Mouse (Mus musculus) heart, adult 2 months (tissue): Measurements from ENCODE around the gene Psmg4. TPM values are rescaled to one million over a fixed set of nuclear protein-coding genes. Genes with fewer than 3 reads are reported as not detected.

Experiments
- DNase-seq, 2 experiments: peaks; one replicate each; pipeline ENCODE4 v3.0.0; 2021
- H3K27ac ChIP-seq: fragments of 200-600 bp; 2 replicates; pipeline ENCODE4 v1.8.1; 2022
- H3K27me3 ChIP-seq: fragments of 200-500 bp; 2 replicates; pipeline ENCODE4 v1.6.1; 2012; ENCODE audit warnings: mild to moderate bottlenecking, low read length, inconsistent platforms, mixed read lengths; ENCODE audit not compliant: control insufficient read depth, insufficient read depth
- H3K36me3 ChIP-seq: fragments of 200-500 bp; 2 replicates; pipeline ENCODE4 v1.6.1; 2012; ENCODE audit warnings: low read length, inconsistent platforms; ENCODE audit not compliant: control insufficient read depth, insufficient read depth
- H3K4me1 ChIP-seq: fragments of 200-500 bp; 2 replicates; pipeline ENCODE4 v1.6.1; 2011; ENCODE audit warnings: low read length; ENCODE audit not compliant: control insufficient read depth, insufficient read depth
- H3K4me3 ChIP-seq: fragments of 200-600 bp; 2 replicates; pipeline ENCODE4 v1.8.1; 2022
- H3K79me2 ChIP-seq: fragments of 200-500 bp; replicated peaks from 2 replicates; pipeline ENCODE4 v1.6.1; 2012; ENCODE audit warnings: mild to moderate bottlenecking, inconsistent platforms, low read length, moderate library complexity, mixed read lengths; ENCODE audit not compliant: control insufficient read depth, insufficient read depth
- H3K9ac ChIP-seq: fragments of 200-500 bp; 2 replicates; pipeline ENCODE4 v1.6.1; 2012; ENCODE audit warnings: low read depth, mild to moderate bottlenecking, control low read depth, inconsistent platforms, low read length, mixed read lengths
- CTCF ChIP-seq: fragments of 200-600 bp; IDR thresholded peaks from 2 replicates; pipeline ENCODE4 v1.8.1; 2022; ENCODE audit warnings: antibody characterized with exemption, mild to moderate bottlenecking, moderate library complexity
- EP300 ChIP-seq: fragments of 200-500 bp; IDR thresholded peaks from 2 replicates; pipeline ENCODE4 v1.6.1; 2011; ENCODE audit warnings: low read depth, low read length, control low read depth; ENCODE audit not compliant: insufficient read depth
- POLR2A ChIP-seq: fragments of 200-500 bp; IDR thresholded peaks from 2 replicates; pipeline ENCODE4 v1.6.1; 2011; ENCODE audit warnings: mild to moderate bottlenecking, low read depth, low read length, control low read depth; ENCODE audit not compliant: insufficient read depth
- WGBS: fragments of 180-500 bp; shearing (Covaris S2); methylation state at CpG from one replicate; pipeline ENCODE4 v1.1.7; 2018; 5-methylcytosine and 5-hydroxymethylcytosine counted together
- intact Hi-C: fragments of 180-260 bp; cut with DNase I; formaldehyde crosslinking; loops from one replicate; pipeline ENCODE4 v1.15.1; 2025
- polyA plus RNA-seq: library from polyadenylated mRNA; depleted of rRNA; stranded (reverse); fragments of >200 nt; gene quantifications from 2 replicates; pipeline ENCODE4 v1.2.3, GENCODE M21; 2012
- total RNA-seq, 2 experiments: library from RNA; stranded (reverse); gene quantifications; 2 replicates each; pipeline ENCODE4 v1.2.3; 2021

Gene Psmg4
- total and polyA plus RNA-seq, 3 experiments: 23.1 to 51.2 (median 29.0) TPM

GRCm38 (mm10) chr13:34136605-34137004, 26.2 kb upstream of the Psmg4 start:
- no peaks in the 10 kb centered on the region for H3K36me3 ChIP-seq
- no peak for TF ChIP-seq CTCF
- no peak for TF ChIP-seq EP300
- no peak for TF ChIP-seq POLR2A
- no peak overlapping the region for H3K27ac ChIP-seq
- DNase-seq: peak in 1 of 2 experiments; percentile 32
- H3K27me3 ChIP-seq: no peaks in the 10 kb centered on the region
- no peak overlapping the region for H3K4me3 ChIP-seq
- no peak overlapping the region for H3K9ac ChIP-seq
- intact Hi-C loops: no loop called here
- H3K79me2 ChIP-seq: no peaks in the 10 kb centered on the region
- WGBS: 79% methylated on average over 7 of the region's 7 CpGs
- H3K4me1 ChIP-seq: no peaks in the 10 kb centered on the region; the same call in 1 of the 2 replicates

- 79% methylated on average over 5 of the region's 5 CpGs for WGBS
- no peak for TF ChIP-seq CTCF
- TF ChIP-seq POLR2A: no peak
- no peak for TF ChIP-seq EP300
Measured at GRCm38 (mm10) chr13:34143389-34143788, 19.4 kb upstream of the Psmg4 start.

GRCm38 (mm10) chr13:34146916-34147315, 15.8 kb upstream of the Psmg4 start:
- Histone ChIP-seq H3K4me3 (no peak overlapping the region), H3K9ac (no peak overlapping the region), H3K4me1 (peaks cover 7% of the 10 kb centered on the region), H3K36me3 (no peaks in the 10 kb centered on the region), H3K27ac (no peak overlapping the region), H3K27me3 (no peaks in the 10 kb centered on the region), H3K79me2 (no peaks in the 10 kb centered on the region)
- DNase-seq: no peak
- intact Hi-C loops: no loop called here
- TF ChIP-seq CTCF (peak; percentile 23), EP300 (no peak)
- 79% methylated on average over 3 of the region's 3 CpGs for WGBS

More at GRCm38 (mm10) chr13:34143389-34143788, 19.4 kb upstream of the Psmg4 start:
- no peak overlapping the region for H3K27ac ChIP-seq
- no peaks in the 10 kb centered on the region for H3K27me3 ChIP-seq
- no peaks in the 10 kb centered on the region for H3K79me2 ChIP-seq
- H3K36me3 ChIP-seq: no peaks in the 10 kb centered on the region
- no peak overlapping the region for H3K9ac ChIP-seq
- intact Hi-C loops: no loop called here
- H3K4me1 ChIP-seq: peaks cover 2% of the 10 kb centered on the region; the same call in 1 of the 2 replicates
- H3K4me3 ChIP-seq: no peak overlapping the region
- no peak for DNase-seq

GRCm38 (mm10) chr13:34148181-34148580, 14.6 kb upstream of the Psmg4 start:
- intact Hi-C loops: loop anchor here (2.0 kb wide), 1 partner anchor 47 kb away; no protein-coding TSS in a partner anchor
- WGBS: 76% methylated on average over 3 of the region's 3 CpGs

GRCm38 (mm10) chr13:34148767-34149392, 13.9 kb upstream of the Psmg4 start:
- H3K79me2 ChIP-seq: no peaks in the 10 kb centered on the region
- intact Hi-C loops: loop anchor here (2.0 kb wide), 1 partner anchor 48 kb away; no protein-coding TSS in a partner anchor
- H3K4me3 ChIP-seq: peak overlapping the region; percentile 49
- H3K36me3 ChIP-seq: no peaks in the 10 kb centered on the region
- peak overlapping the region; percentile 73 for H3K27ac ChIP-seq
- DNase-seq: peak; percentile 78 to 82
- H3K4me1 ChIP-seq: peaks cover 9% of the 10 kb centered on the region
- TF ChIP-seq EP300 (no peak), CTCF (peak; percentile 35)
- peak overlapping the region; percentile 43 for H3K9ac ChIP-seq
- 3% methylated on average over 23 of the region's 23 CpGs for WGBS
- H3K27me3 ChIP-seq: no peaks in the 10 kb centered on the region

More at GRCm38 (mm10) chr13:34148181-34148580, 14.6 kb upstream of the Psmg4 start:
- H3K4me1 ChIP-seq: peaks cover 7% of the 10 kb centered on the region
- H3K27ac ChIP-seq: peak overlapping the region; percentile 73
- H3K4me3 ChIP-seq: no peak overlapping the region
- no peaks in the 10 kb centered on the region for H3K27me3 ChIP-seq
- no peaks in the 10 kb centered on the region for H3K79me2 ChIP-seq
- H3K9ac ChIP-seq: no peak overlapping the region
- TF ChIP-seq POLR2A (no peak), CTCF (no peak), EP300 (no peak)
- no peaks in the 10 kb centered on the region for H3K36me3 ChIP-seq
- no peak for DNase-seq

GRCm38 (mm10) chr13:34149463-34150176, 13.1 kb upstream of the Psmg4 start:
- no peak for TF ChIP-seq CTCF
- no peak for TF ChIP-seq POLR2A
- 67% methylated on average over 5 of the region's 5 CpGs for WGBS
- peak overlapping the region; percentile 49 for H3K4me3 ChIP-seq
- no peaks in the 10 kb centered on the region for H3K79me2 ChIP-seq
- intact Hi-C loops: loop anchor here (2.0 kb wide), 1 partner anchor 49 kb away; no protein-coding TSS in a partner anchor
- H3K27me3 ChIP-seq: no peaks in the 10 kb centered on the region
- H3K9ac ChIP-seq: 0 out of 2 replicates have a peak overlapping the region, but pooled peaks have one; percentile 43
- DNase-seq: no peak
- H3K27ac ChIP-seq: peak overlapping the region; percentile 73
- peaks cover 9% of the 10 kb centered on the region for H3K4me1 ChIP-seq
- no peaks in the 10 kb centered on the region for H3K36me3 ChIP-seq
